Mouse (Mus musculus) layer of hippocampus, adult 2 months (tissue): Measurements from ENCODE around the gene Ubtd1. TPM values are rescaled to one million over a fixed set of nuclear protein-coding genes. Genes with fewer than 3 reads are reported as not detected.

Experiments
- DNase-seq, 2 experiments: peaks; one replicate each; pipeline ENCODE4 v3.0.0; 2022; ENCODE audit warnings: low spot score in 2 of 2
- H3K27ac ChIP-seq: fragments of 200-600 bp; 2 replicates; pipeline ENCODE4 v1.8.1; 2022
- H3K4me3 ChIP-seq: fragments of 200-600 bp; 2 replicates; pipeline ENCODE4 v1.8.1; 2022; ENCODE audit warnings: mild to moderate bottlenecking
- CTCF ChIP-seq: fragments of 200-600 bp; conservative IDR thresholded peaks from 2 replicates; pipeline ENCODE4 v1.8.1; 2022; ENCODE audit warnings: antibody characterized with exemption, mild to moderate bottlenecking, moderate library complexity
- total RNA-seq, 2 experiments: library from RNA; stranded (reverse); gene quantifications; 2 replicates each; pipeline ENCODE4 v1.2.3; 2021

Ubtd1 gene
- total RNA-seq, 2 experiments from 2014 or later = 14.0 to 14.6 TPM

DNA sequence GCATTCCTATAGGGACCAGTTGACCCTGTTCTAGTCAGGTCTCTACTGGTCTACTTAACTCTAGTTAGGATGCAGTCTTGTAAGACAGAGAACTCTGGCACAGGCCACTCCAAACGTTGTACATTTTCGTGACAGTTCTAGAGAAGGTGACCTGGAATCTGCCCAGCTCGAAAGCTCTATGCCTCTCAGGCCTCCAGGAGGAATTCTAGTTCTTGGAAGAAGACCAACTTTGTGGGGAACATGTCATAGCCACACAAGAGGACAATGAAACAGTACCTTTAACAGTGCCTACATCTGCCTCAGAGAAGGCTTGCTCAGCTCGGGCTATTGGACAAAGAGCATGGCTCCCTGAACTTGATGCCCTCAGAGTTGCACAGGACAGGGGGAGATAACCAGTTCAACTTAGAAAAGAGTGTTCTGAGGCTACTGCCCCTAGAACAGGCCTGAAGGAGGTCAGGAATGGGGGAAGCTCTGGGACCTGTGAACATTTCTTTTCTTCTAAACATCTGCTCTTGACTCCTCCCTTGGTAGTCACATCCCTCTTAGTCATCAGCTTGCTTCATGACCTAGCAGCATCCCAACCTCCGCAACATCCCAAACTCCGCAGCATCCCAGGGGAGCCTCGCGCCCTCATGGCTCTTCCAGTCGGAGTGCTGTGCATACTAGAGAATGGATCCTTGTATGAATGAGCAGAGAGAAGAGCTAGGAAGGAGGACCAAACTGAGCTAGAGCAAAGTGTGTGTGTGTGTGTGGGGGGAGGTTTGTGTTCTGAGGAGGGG, 17.4 kb downstream of the Ubtd1 start:
- Histone ChIP-seq H3K4me3 (no peak overlapping the region), H3K27ac (no peak overlapping the region)
- TF ChIP-seq CTCF = no peak
- no peak for DNase-seq

- no peak overlapping the region for H3K27ac ChIP-seq
- DNase-seq = no peak
- TF ChIP-seq CTCF = no peak
- no peak overlapping the region for H3K4me3 ChIP-seq
Measured at GRCm38 (mm10) chr19:41999688-42000283, 18.2 kb downstream of the Ubtd1 start.

DNA sequence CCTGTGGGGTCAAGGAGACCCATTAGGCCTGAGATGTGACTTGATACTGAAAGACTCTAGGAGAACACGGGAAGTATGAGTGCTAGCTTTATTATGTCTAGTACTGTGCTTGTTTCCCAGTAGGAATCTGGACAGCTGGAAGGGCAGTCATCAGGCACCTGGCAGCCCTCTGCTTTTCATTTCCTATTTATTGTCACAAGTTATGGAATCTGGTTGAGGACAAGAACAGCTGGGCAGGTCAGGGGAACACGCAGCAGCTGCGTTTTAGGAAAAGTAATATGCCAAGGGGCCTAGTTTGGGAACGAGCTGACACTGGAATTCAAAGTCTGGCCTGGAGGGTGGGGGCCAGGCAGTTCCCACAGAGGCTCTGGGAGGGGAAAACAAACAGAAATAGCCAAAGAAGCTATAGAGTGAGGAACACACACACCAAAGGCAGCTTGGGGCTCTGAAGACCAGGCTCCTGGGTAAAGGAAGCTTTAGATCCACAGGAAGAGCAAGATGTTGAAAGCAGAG, 18.9 kb downstream of the Ubtd1 start:
- no peak for DNase-seq
- Histone ChIP-seq H3K4me3 (no peak overlapping the region), H3K27ac (no peak overlapping the region)
- no peak for TF ChIP-seq CTCF

DNA sequence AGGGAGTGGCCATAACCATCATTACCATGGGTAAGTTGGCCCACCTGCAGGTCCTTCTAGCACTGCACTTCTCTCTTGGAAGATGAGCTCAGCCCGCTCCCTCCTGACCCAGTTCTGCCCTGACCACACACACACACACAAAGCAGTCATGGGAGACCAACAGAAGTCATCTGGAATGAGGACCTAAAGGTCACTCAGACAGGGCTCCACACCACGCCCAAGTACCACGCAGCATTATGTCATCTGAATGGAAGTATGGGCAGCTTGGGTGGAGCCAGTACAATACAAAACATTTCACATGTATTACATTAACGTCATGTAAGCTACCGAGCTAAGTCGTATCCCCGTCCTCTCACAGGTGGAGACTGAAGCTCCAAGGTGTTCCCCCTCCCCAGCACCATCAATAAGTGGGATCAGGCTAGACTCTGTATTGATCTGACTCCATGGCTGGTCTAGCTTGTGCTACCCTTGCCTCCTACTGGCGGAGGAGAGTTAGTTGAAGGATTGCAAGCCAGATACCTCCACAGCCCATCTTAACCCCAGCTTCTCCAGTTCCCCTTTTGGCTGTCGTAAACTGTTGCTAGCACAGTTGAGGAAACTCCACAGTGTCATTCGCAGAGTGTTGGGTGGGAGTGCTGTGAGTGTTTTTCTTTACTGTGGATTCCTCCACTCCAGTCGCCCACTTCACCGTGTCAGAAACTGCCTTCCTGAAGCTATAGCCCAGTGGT, 19.9 kb downstream of the Ubtd1 start:
- Histone ChIP-seq H3K27ac (no peak overlapping the region), H3K4me3 (no peak overlapping the region)
- DNase-seq = no peak
- TF ChIP-seq CTCF = no peak

DNA sequence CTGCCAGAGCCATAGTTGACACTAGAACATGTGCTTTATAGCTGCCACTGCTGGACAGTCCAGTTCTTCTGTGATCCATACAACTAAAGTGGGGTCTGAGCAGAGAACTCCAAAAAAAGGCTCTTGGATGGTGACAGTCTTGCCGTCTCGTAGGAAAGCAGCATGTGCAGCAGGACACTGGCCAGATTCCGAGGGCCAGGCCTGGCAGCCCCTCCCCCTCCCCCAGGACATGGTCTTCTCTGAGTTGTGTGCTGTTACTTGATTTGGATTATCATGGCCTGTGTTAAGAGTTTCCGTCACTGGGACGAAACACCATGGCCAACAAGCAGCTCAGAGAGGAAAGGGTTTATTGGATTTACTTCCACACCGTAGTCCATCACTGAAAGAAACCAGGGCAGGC, 22.7 kb downstream of the Ubtd1 start:
- DNase-seq = no peak
- Histone ChIP-seq H3K4me3 (no peak overlapping the region), H3K27ac (no peak overlapping the region)
- no peak for TF ChIP-seq CTCF

GRCm38 (mm10) chr19:42005616-42006015, 24.1 kb downstream of the Ubtd1 start:
- H3K27ac ChIP-seq = no peak overlapping the region
- no peak overlapping the region for H3K4me3 ChIP-seq
- DNase-seq = no peak
- no peak for TF ChIP-seq CTCF

DNA sequence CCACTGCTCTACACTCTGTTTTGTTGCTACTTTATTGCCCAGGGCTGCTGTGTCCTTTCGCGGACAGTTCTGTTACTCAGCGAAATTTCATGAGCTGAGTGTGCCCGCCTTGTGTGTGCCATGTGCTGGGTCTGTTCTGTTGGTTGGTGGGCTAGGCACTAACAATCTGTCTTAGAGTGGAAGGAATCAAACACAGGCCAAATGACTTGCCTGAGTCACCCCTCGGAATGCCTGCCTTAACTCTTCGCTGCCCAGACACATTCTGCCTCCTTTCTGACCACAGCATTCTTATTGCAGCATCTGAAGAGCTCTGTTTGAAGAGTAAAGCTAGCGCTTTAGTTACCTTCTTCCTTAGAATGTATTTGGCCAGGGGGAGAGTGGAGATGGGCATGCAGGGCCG, 25.0 kb downstream of the Ubtd1 start:
- no peak for TF ChIP-seq CTCF
- H3K4me3 ChIP-seq = no peak overlapping the region
- DNase-seq = no peak
- no peak overlapping the region for H3K27ac ChIP-seq

GRCm38 (mm10) chr19:42008586-42008985, 27.0 kb downstream of the Ubtd1 start:
- H3K27ac ChIP-seq = no peak overlapping the region
- no peak for TF ChIP-seq CTCF
- H3K4me3 ChIP-seq = no peak overlapping the region
- no peak for DNase-seq

DNA sequence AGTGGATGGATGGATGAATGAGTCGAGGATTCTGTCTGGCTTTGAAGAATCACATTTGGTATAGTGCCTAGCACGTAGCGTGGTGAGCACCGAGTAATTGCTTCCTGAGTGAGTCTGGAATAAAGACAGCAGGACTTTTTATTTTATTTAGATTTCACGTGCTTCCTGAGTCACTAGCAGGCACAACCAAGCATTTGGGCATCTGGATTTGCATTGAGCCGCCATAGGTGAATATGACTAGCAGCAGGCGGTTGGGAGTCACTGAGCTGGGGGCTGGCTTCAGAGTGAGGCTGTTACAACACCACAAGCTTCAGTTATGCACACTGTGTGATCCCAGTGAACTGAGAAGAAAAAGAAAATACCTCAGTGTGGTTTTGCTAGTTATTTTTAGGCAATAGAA, 27.5 kb downstream of the Ubtd1 start:
- Histone ChIP-seq H3K4me3 (no peak overlapping the region), H3K27ac (no peak overlapping the region)
- DNase-seq = no peak
- no peak for TF ChIP-seq CTCF

- H3K27ac ChIP-seq = no peak overlapping the region
- no peak overlapping the region for H3K4me3 ChIP-seq
- TF ChIP-seq CTCF = no peak
- DNase-seq = no peak
Measured at GRCm38 (mm10) chr19:42010436-42010835, 28.9 kb downstream of the Ubtd1 start.

GRCm38 (mm10) chr19:42011123-42011522, 29.6 kb downstream of the Ubtd1 start:
- no peak overlapping the region for H3K4me3 ChIP-seq
- no peak for DNase-seq
- no peak for TF ChIP-seq CTCF
- H3K27ac ChIP-seq = no peak overlapping the region

DNA sequence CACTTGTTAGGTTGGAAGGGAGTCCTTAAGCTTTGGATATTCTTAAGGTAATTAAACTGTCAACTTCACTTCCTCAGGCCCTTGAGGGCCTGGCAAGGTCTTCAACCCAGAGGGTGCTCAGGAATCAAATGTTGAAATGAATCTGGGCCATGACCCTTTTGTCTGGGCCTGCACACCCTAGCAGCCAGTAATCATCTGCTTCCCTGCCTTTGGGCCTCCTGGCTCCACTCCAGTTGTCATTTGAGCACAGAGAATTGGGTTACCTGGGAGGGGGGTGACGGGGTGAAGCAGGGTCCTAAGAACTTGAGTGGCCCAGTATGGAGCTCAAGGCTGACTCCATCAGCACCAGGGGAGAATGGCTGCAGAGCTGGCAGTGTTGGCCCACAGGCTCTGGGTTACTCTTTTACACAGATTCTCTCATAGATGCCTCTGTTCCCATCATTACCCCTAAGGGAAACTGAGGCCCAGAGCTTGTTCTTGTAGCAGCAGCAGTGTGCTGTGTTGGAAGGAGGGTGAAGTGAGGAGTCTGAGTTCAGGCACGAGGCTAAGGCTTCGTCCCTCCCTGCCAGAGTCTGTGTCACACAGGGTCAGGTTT, 32.8 kb downstream of the Ubtd1 start:
- TF ChIP-seq CTCF = no peak
- DNase-seq = no peak
- Histone ChIP-seq H3K27ac (no peak overlapping the region), H3K4me3 (no peak overlapping the region)

GRCm38 (mm10) chr19:42015001-42015400, 33.4 kb downstream of the Ubtd1 start:
- Histone ChIP-seq H3K27ac (no peak overlapping the region), H3K4me3 (no peak overlapping the region)
- DNase-seq = no peak
- no peak for TF ChIP-seq CTCF
